Mouse (Mus musculus) Patski (cell line): ENCODE data around the gene Gfi1. TPM values are rescaled to one million over a fixed set of nuclear protein-coding genes. Genes with fewer than 3 reads are reported as not detected.

Source experiments
- ATAC-seq: fragments of 100-300 bp; one replicate; pipeline ENCODE4 v1.8.0; 2021
- CTCF ChIA-PET: fragments of 350-600 bp; sonication (Branson Sonifier 250); formaldehyde crosslinking; loops from one replicate; lab custom pipeline; 2022; ENCODE audit warnings: inconsistent platforms; lab: Charles Lee
- POLR2A ChIA-PET: fragments of 350-600 bp; sonication (Branson Sonifier 250); formaldehyde crosslinking; loops from one replicate; lab custom pipeline; 2022; ENCODE audit warnings: antibody characterized with exemption, inconsistent platforms; lab: Charles Lee
- DNase-seq: peaks from one replicate; pipeline ENCODE4 v3.0.0-alpha.2; 2011; ENCODE audit warnings: low read depth, low spot score
- H3K27me3 ChIP-seq: fragments of 371-371 bp; one replicate; pipeline ENCODE4 v1.5.1; 2021
- CTCF ChIP-seq: fragments of 100-300 bp; IDR thresholded peaks from one replicate; pipeline ENCODE4 v1.5.1; 2021
- in situ Hi-C: fragments of 300-500 bp; cut with MboI; formaldehyde crosslinking; loops from 3 replicates; pipeline ENCODE4 v1.11.1; 2018; ENCODE audit warnings: low pct_unique_long_range_greater_than_20kb, mixed read lengths
- polyA plus RNA-seq: library from polyadenylated mRNA; unstranded; gene quantifications from one replicate; pipeline ENCODE4 v1.2.3, GENCODE M21; 2021

Gfi1 gene
- polyA plus RNA-seq, 1 experiment from 2014 or later, result 0.03 TPM

- DNase-seq (no peak), ATAC-seq (no peak)
- H3K27me3 ChIP-seq, result peaks cover 54% of the 10 kb centered on the region
- no peak for TF ChIP-seq CTCF
- in situ Hi-C loops, result no loop called here
- ChIA-PET POLR2A (no interaction called here), CTCF (interaction anchor here (4.5 kb wide), 1 partner anchor 12 kb away, joined by 11 read pairs; no protein-coding TSS in a partner anchor)
Measured at GRCm38 (mm10) chr5:107708124-107708797, 17.6 kb downstream of the Gfi1 start.

- POLR2A ChIA-PET, result no interaction called here
Measured at GRCm38 (mm10) chr5:107706262-107706661, 19.6 kb downstream of the Gfi1 start.

DNA sequence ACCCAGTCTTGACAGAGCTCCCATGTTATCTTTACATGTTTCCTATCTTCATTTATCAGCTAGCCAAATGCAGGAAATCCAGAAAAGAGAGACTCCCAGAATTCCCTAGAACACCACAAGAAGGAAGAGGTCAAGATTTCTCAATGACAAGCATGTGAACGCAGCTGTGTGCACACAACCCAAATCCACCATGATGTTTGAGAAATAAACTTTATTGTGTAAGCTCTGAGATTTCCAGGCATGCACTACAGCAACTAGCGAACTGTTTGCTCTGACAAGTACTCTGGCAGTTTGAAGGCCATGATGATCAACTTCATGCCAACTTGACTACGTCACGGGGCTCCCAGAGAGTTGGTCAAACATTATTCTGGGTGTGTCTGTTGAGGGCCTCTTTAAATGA is 20.1 kb downstream of the Gfi1 start:
- no peak for ATAC-seq
- in situ Hi-C loops, result no loop called here
- no peak for TF ChIP-seq CTCF
- ChIA-PET POLR2A (no interaction called here), CTCF (no interaction called here)
- DNase-seq, result no peak
- peaks cover 36% of the 10 kb centered on the region for H3K27me3 ChIP-seq

More at GRCm38 (mm10) chr5:107706262-107706661, 19.6 kb downstream of the Gfi1 start:
- peaks cover 36% of the 10 kb centered on the region for H3K27me3 ChIP-seq
- ATAC-seq, result no peak
- in situ Hi-C loops, result no loop called here
- DNase-seq, result no peak
- TF ChIP-seq CTCF, result no peak
- CTCF ChIA-PET, result no interaction called here

GRCm38 (mm10) chr5:107703207-107703763 is 22.6 kb downstream of the Gfi1 start:
- CTCF ChIA-PET, result no interaction called here
- TF ChIP-seq CTCF, result no peak

GRCm38 (mm10) chr5:107701658-107702057 is 24.2 kb downstream of the Gfi1 start:
- no peak for DNase-seq
- in situ Hi-C loops, result no loop called here
- CTCF ChIA-PET, result interaction anchor here (1.2 to 2.5 kb wide), 3 partner anchors 13 to 26 kb away, joined by 4 to 7 read pairs (median 4); no protein-coding TSS in a partner anchor
- POLR2A ChIA-PET, result interaction anchor here (0.5 kb wide), 1 partner anchor 79 kb away, joined by 3 read pairs; no protein-coding TSS in a partner anchor
- no peak for ATAC-seq
- TF ChIP-seq CTCF, result no peak
- peaks cover 11% of the 10 kb centered on the region for H3K27me3 ChIP-seq

More at GRCm38 (mm10) chr5:107703207-107703763, 22.6 kb downstream of the Gfi1 start:
- H3K27me3 ChIP-seq, result peaks cover 19% of the 10 kb centered on the region
- no peak for DNase-seq
- ATAC-seq, result no peak
- POLR2A ChIA-PET, result interaction anchor here (0.6 kb wide), 1 partner anchor 98 kb away, joined by 3 read pairs; no protein-coding TSS in a partner anchor
- in situ Hi-C loops, result no loop called here

DNA sequence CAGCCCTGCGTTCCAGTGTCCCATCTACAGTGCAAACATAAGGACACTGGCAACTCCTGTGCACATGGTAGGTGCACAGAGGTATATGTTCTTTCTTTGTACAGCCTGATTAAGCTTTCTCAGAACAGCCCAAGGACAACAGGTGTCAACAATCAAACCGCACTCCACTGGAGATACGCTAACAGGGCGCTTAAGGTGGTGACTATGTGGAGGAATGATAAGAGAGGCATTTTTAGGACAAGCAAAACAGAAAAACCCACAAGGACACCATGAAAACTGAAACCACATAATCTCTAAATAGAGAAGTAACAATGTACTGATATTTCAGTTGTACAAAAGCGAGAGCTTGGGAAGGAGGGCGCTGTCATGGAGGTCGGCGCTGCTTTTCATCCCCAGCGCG is 25.0 kb downstream of the Gfi1 start:
- ChIA-PET POLR2A (interaction anchor here (0.5 kb wide), 1 partner anchor 79 kb away, joined by 3 read pairs; no protein-coding TSS in a partner anchor), CTCF (interaction anchor here (1.2 to 2.5 kb wide), 3 partner anchors 12 to 25 kb away, joined by 4 to 7 read pairs (median 4); no protein-coding TSS in a partner anchor)
- DNase-seq (no peak), ATAC-seq (no peak)
- TF ChIP-seq CTCF, result no peak
- H3K27me3 ChIP-seq, result peaks cover 8% of the 10 kb centered on the region
- in situ Hi-C loops, result no loop called here

DNA sequence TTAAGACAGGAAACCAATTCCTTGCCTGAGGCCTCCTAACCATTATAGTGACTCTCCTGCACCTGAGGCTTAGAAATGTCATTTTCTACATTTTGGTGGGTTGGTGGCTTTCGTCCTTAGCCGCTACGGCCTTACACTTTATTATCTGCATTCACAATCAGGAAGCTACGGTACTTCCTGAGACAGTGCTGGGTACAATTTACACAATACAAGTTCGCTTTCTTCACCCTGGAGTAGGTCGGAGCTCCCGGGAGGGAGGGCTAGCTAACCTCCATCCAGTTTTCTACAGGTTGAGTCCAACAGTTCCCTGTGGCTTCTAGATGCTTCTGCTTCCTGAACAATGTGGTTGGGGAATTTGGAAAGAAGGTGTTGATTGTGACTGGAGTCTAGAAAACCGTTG is 26.9 kb downstream of the Gfi1 start:
- peaks cover 3% of the 10 kb centered on the region for H3K27me3 ChIP-seq
- in situ Hi-C loops, result no loop called here
- TF ChIP-seq CTCF, result no peak
- POLR2A ChIA-PET, result no interaction called here
- CTCF ChIA-PET, result interaction anchor here (1.3 to 1.5 kb wide), 2 partner anchors 15 to 16 kb away, joined by 3 to 4 read pairs; no protein-coding TSS in a partner anchor
- no peak for DNase-seq
- ATAC-seq, result no peak

- TF ChIP-seq CTCF, result no peak
- in situ Hi-C loops, result no loop called here
- ATAC-seq, result no peak
- ChIA-PET CTCF (no interaction called here), POLR2A (no interaction called here)
- peaks cover 6% of the 10 kb centered on the region for H3K27me3 ChIP-seq
- DNase-seq, result no peak
Measured at GRCm38 (mm10) chr5:107695019-107695418, 30.8 kb downstream of the Gfi1 start.

DNA sequence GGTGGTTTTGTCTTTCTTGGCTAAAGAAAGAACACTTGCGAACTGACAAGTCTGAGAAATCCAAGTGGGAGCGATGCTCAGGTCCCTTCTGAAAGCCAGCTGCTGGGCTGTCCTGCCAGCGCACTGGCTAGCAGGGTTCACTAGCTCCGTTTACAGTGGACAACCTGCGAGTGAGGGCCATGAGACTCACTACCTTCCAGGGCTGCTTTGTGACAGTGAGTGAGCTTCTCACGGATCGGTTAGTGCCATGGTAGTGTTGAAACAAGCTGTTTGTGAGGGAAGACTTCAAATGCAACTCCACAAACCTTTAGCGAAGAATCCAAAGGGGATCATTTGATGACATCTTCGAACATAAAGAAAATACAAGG is 37.4 kb downstream of the Gfi1 start:
- H3K27me3 ChIP-seq, result peaks cover 3% of the 10 kb centered on the region
- POLR2A ChIA-PET, result interaction anchor here (0.9 kb wide), 1 partner anchor 9 kb away, joined by 4 read pairs; no protein-coding TSS in a partner anchor
- DNase-seq, result no peak
- no peak for TF ChIP-seq CTCF
- CTCF ChIA-PET, result interaction anchor here (1.3 to 1.9 kb wide), 3 partner anchors 12 to 53 kb away, joined by 3 to 7 read pairs (median 4); no protein-coding TSS in a partner anchor
- in situ Hi-C loops, result no loop called here
- ATAC-seq, result peak; percentile 42

- peak; percentile 66 for ATAC-seq
- in situ Hi-C loops, result no loop called here
- peak; percentile 49 for DNase-seq
- no peak for TF ChIP-seq CTCF
- ChIA-PET CTCF (interaction anchor here (0.6 to 1.9 kb wide), 4 partner anchors 13 to 200 kb away, joined by 3 to 7 read pairs (median 4); no protein-coding TSS in a partner anchor), POLR2A (no interaction called here)
- H3K27me3 ChIP-seq, result peaks cover 3% of the 10 kb centered on the region
Measured at GRCm38 (mm10) chr5:107687592-107688498, 38.0 kb downstream of the Gfi1 start.
